In genomic region chr6:43265363-43266041, GRCm38 (mm10) we compare ENCODE assay signal across 8 mouse cellular contexts. TPM values are rescaled to one million over a fixed set of nuclear protein-coding genes. Genes with fewer than 3 reads are reported as not detected.
DNase-seq lines count a peak whose midpoint lies in the region; ATAC-seq and TF ChIP-seq lines count a peak whose summit lies in the region.

Arhgef5 (plus strand) TSS chr6:43265582.

- TF ChIP-seq CTCF in forebrain, postnatal 0 days (IDR thresholded peaks at IDR 0.05; ENCODE audit: low read depth): no peak
- TF ChIP-seq CTCF in liver, adult 2 months (IDR thresholded peaks at IDR 0.05; ENCODE audit: low read depth, low read length): no peak
- TF ChIP-seq CTCF in midbrain, postnatal 0 days (IDR thresholded peaks at IDR 0.05): no peak

- H3K4me1 ChIP-seq in forebrain, postnatal 0 days (ENCODE audit: insufficient read depth): no peaks in the 10 kb centered on the region
- peaks cover 9% of the 10 kb centered on the region for H3K4me1 ChIP-seq in hindbrain, embryonic 15.5 days (replicated peaks)
- H3K4me1 ChIP-seq in liver, adult 2 months (ENCODE audit: control insufficient read depth, insufficient read depth, low read length): peaks cover 4% of the 10 kb centered on the region; the same call in 1 of the 2 replicates
- H3K4me1 ChIP-seq in midbrain, postnatal 0 days (ENCODE audit: insufficient read depth, low read length): 0 out of 2 replicates have a peak, but pooled peaks cover 3% of the 10 kb centered on the region

- no peaks in the 10 kb centered on the region for H3K36me3 ChIP-seq in forebrain, postnatal 0 days (ENCODE audit: insufficient read depth)
- H3K36me3 ChIP-seq in hindbrain, embryonic 15.5 days: no peaks in the 10 kb centered on the region
- no peaks in the 10 kb centered on the region for H3K36me3 ChIP-seq in liver, adult 2 months (ENCODE audit: control insufficient read depth, insufficient read depth, low read length)
- no peaks in the 10 kb centered on the region for H3K36me3 ChIP-seq in midbrain, postnatal 0 days (ENCODE audit: insufficient read depth, low read length)

- H3K9ac ChIP-seq in forebrain, postnatal 0 days: peak within 1 kb of the TSS; percentile 26; the same call in 1 of the 2 replicates
- H3K9ac ChIP-seq in hindbrain, embryonic 15.5 days: peak within 1 kb of the TSS; percentile 45
- H3K9ac ChIP-seq in liver, adult 2 months (ENCODE audit: low read depth, low read length): peak within 1 kb of the TSS; percentile 88
- H3K9ac ChIP-seq in midbrain, postnatal 0 days (replicated peaks; ENCODE audit: low read length, poor library complexity, severe bottlenecking): peak within 1 kb of the TSS; percentile 52

- ATAC-seq in CD4-positive, CD25-positive, alpha-beta regulatory T cell, adult 4 months: peak; percentile 61
- ATAC-seq in forebrain, postnatal 0 days: peak; percentile 53; the same call in 1 of the 2 replicates
- ATAC-seq in hindbrain, embryonic 15.5 days (ENCODE audit: low FRiP score, low read depth): peak; percentile 74; the same call in 1 of the 2 replicates
- peak; percentile 64 for ATAC-seq in midbrain, postnatal 0 days (ENCODE audit: low FRiP score)

- H3K27ac ChIP-seq in forebrain, postnatal 0 days (ENCODE audit: low read depth, low read length): no peak within 1 kb of the TSS
- no peak within 1 kb of the TSS for H3K27ac ChIP-seq in hindbrain, embryonic 15.5 days (replicated peaks)
- H3K27ac ChIP-seq in liver, adult 2 months (replicated peaks; ENCODE audit: insufficient read depth, low read depth, low read length): peak within 1 kb of the TSS; percentile 79
- H3K27ac ChIP-seq in midbrain, postnatal 0 days (ENCODE audit: low read depth, low read length): no peak within 1 kb of the TSS

- H3K79me2 ChIP-seq in liver, adult 2 months (ENCODE audit: control insufficient read depth, insufficient read depth, low read length): peaks cover 15% of the 10 kb centered on the region

- peaks cover 11% of the 10 kb centered on the region; the same call in 1 of the 2 replicates for H3K27me3 ChIP-seq in forebrain, postnatal 0 days (ENCODE audit: insufficient read depth, low read length)
- H3K27me3 ChIP-seq in hindbrain, embryonic 15.5 days: peaks cover 24% of the 10 kb centered on the region
- no peaks in the 10 kb centered on the region for H3K27me3 ChIP-seq in liver, adult 2 months (ENCODE audit: control insufficient read depth, insufficient read depth, low read length)
- peaks cover 16% of the 10 kb centered on the region for H3K27me3 ChIP-seq in midbrain, postnatal 0 days (ENCODE audit: insufficient read depth, low read length)

- 2% methylated on average over 40 of the region's 48 CpGs for WGBS in forebrain, postnatal 0 days
- WGBS in hindbrain, embryonic 15.5 days: 2% methylated on average over 43 of the region's 48 CpGs
- under 1% methylated on average over 48 of the region's 48 CpGs for WGBS in liver, adult 2 months
- WGBS in midbrain, postnatal 0 days: 2% methylated on average over 31 of the region's 48 CpGs

- TF ChIP-seq POLR2A in liver, adult 2 months (IDR thresholded peaks at IDR 0.05; ENCODE audit: extremely low read depth, insufficient read depth, low read length): 0 out of 2 replicates have a peak, but pooled peaks have one; percentile 33

- peak within 1 kb of the TSS; percentile 66 for H3K4me2 ChIP-seq in forebrain, postnatal 0 days (ENCODE audit: low read depth)
- H3K4me2 ChIP-seq in hindbrain, embryonic 15.5 days: peak within 1 kb of the TSS; percentile 96
- peak within 1 kb of the TSS; percentile 83 for H3K4me2 ChIP-seq in midbrain, postnatal 0 days (ENCODE audit: low read depth, low read length, poor library complexity, severe bottlenecking)

- no peaks in the 10 kb centered on the region for H3K9me3 ChIP-seq in forebrain, postnatal 0 days (ENCODE audit: low read length)
- H3K9me3 ChIP-seq in hindbrain, embryonic 15.5 days: no peaks in the 10 kb centered on the region
- H3K9me3 ChIP-seq in midbrain, postnatal 0 days (ENCODE audit: low read length): no peaks in the 10 kb centered on the region

- peak; percentile 69 for DNase-seq in adrenal gland, postnatal 10 days
- no peak for DNase-seq in forebrain, postnatal 0 days
- peak; percentile 78 for DNase-seq in liver, adult 2 months (ENCODE audit: extremely low read depth, low read depth, low spot score)
- no peak for DNase-seq in midbrain, postnatal 0 days (ENCODE audit: low spot score)
- DNase-seq in thymus, postnatal 10 days (ENCODE audit: low spot score in 2 of 2): peak; percentile 39
- DNase-seq in right cerebral cortex, adult 2 months (ENCODE audit: low spot score in 2 of 2): no peak

- peak within 1 kb of the TSS; percentile 37 for H3K4me3 ChIP-seq in forebrain, postnatal 0 days (ENCODE audit: low read depth, low read length)
- peak within 1 kb of the TSS; percentile 49 for H3K4me3 ChIP-seq in hindbrain, embryonic 15.5 days
- H3K4me3 ChIP-seq in liver, adult 2 months (ENCODE audit: insufficient read depth, low read depth, low read length): peak within 1 kb of the TSS; percentile 82
- H3K4me3 ChIP-seq in midbrain, postnatal 0 days (ENCODE audit: low read depth, low read length): peak within 1 kb of the TSS; percentile 50

RNA-seq across cellular contexts. Expression of gene Arhgef5, which starts in this region (rescaled TPM):
- 1 to 10 TPM; 4.7 to 6.5 TPM for polyA plus RNA-seq in CD4-positive, CD25-positive, alpha-beta regulatory T cell, adult 4 months (2017; shearing (Covaris generic))
- total RNA-seq in adrenal gland, postnatal 10 days (2021): 10 to 100 TPM; 11.6 to 15.4 TPM
- total RNA-seq in forebrain, postnatal 0 days (2014; rRNA removed): 2.3 and 3.3 TPM in 2 replicates
- polyA plus RNA-seq in forebrain, postnatal 0 days (2015; fragmentation: Nextera tagmentation; extraction: Ambion mirVana): 1.3 and 1.6 TPM in 2 replicates
- polyA plus RNA-seq in hindbrain, embryonic 15.5 days (2015; fragmentation: Nextera tagmentation; extraction: Ambion mirVana): 2.4 and 2.5 TPM in 2 replicates
- total RNA-seq in liver, adult 2 months (2014; rRNA removed): 10.4 and 11.9 TPM in 2 replicates
- polyA plus RNA-seq in liver, adult 2 months (2012; rRNA removed): 9.4 and 11.4 TPM in 2 replicates
- total RNA-seq in midbrain, postnatal 0 days (2014; rRNA removed): 4.1 and 8.2 TPM in 2 replicates
- 1.9 TPM in 2 replicates for polyA plus RNA-seq in midbrain, postnatal 0 days (2015; fragmentation: Nextera tagmentation; extraction: Ambion mirVana)

Comparison
In these comparisons a context has a peak if more than half of its experiments do, and no peak if none do; other contexts are left out.
1. DNase-seq: peak in adrenal gland, postnatal 10 days (single experiment), liver, adult 2 months (single experiment) and thymus, postnatal 10 days (2 of 2); none in forebrain, postnatal 0 days (single experiment), midbrain, postnatal 0 days (single experiment) and right cerebral cortex, adult 2 months (0 of 2).
2. H3K9ac ChIP-seq: peak in every context shown above with its lines; median percentile 88 in liver, adult 2 months; 52 in midbrain, postnatal 0 days; 45 in hindbrain, embryonic 15.5 days; 26 in forebrain, postnatal 0 days.
3. Peak in every context shown above with its lines, with median percentiles within 50 percentile points of each other: ATAC-seq, H3K4me2 ChIP-seq and H3K4me3 ChIP-seq.